Mouse (Mus musculus) inflammation-experienced regulatory T-cells, adult 6 months (primary cell): Measurements from ENCODE around the gene Cyba. TPM values are rescaled to one million over a fixed set of nuclear protein-coding genes. Genes with fewer than 3 reads are reported as not detected.

ENCODE experiments used
- ATAC-seq: one replicate; pipeline ENCODE4 v1.8.0; 2017
- polyA plus RNA-seq, 3 experiments: library from polyadenylated mRNA; unstranded; fragments of 100-300 nt; shearing (Covaris generic); gene quantifications; one replicate each; pipeline ENCODE4 v1.2.1; 2017

Gene Cyba
- polyA plus RNA-seq, 3 experiments from 2014 or later = 664 to 875 (median 733) TPM

DNA sequence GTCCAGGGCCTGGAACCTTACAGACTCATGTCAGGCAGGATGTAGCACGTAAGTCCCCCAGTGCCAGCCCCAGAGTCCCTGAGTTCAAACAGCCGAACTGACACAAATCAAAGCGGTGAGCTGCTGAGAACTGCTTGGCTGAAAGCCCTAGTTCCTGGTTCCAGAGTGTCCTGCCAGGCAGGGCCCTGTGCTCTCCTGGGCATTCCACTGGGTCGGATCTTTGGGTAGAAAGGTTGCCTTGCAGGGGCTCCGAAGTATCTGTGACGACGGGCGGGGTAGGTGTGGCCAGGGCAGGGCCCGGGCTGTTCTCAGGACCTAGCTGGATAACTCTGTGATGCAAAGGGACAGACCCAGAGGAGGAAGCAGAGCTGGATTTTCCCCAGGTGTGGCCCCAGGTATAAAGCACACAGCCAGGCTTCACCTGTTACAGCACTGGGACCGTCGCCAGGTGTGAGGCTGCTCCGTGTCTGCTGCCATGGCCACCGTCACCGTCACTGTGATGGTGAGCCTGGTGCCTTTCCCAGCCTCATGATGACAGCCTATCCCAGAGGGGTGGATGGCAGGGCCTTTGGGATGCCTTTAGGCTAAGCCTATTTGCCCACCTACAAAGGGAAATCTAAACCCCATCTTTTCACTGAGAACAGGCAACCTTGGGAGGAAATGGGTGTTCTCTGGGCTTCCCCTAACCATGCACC lies 11.2 kb downstream of the Cyba start, which contains the start of gene Il17c:
Il17c (plus strand) TSS at position 645 of the 695 bp plus-strand sequence.
- ATAC-seq = no peak

- ATAC-seq = no peak
Observed at GRCm38 (mm10) chr8:122419881-122420555, 12.7 kb downstream of the Cyba start.

GRCm38 (mm10) chr8:122415554-122415953 lies 17.2 kb downstream of the Cyba start:
- no peak for ATAC-seq

DNA sequence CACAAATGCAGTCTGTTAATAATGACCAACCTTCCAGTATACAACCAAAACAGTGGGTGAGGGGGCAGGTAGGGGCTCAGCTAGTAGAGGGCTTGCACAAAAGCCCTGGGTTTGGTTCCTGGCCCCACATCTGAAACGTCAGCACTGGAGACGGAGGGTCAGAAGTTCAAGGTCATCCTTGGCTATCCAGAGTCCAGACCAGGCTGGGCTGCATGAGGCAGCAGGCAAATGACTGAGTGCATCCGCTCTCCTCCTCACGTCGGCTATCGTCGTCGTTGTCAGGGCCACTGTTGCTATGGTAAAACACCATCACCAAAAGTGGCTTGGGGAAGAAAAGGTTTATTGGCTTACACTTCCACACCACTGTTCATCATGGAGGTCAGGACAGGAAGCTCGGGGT lies 18.4 kb downstream of the Cyba start:
- no peak for ATAC-seq

- no peak for ATAC-seq
Observed at GRCm38 (mm10) chr8:122407678-122408077, 25.1 kb downstream of the Cyba start.

- no peak for ATAC-seq
Observed at GRCm38 (mm10) chr8:122405146-122405805, 27.5 kb downstream of the Cyba start.

GRCm38 (mm10) chr8:122398186-122398585 lies 34.5 kb downstream of the Cyba start:
- no peak for ATAC-seq

DNA sequence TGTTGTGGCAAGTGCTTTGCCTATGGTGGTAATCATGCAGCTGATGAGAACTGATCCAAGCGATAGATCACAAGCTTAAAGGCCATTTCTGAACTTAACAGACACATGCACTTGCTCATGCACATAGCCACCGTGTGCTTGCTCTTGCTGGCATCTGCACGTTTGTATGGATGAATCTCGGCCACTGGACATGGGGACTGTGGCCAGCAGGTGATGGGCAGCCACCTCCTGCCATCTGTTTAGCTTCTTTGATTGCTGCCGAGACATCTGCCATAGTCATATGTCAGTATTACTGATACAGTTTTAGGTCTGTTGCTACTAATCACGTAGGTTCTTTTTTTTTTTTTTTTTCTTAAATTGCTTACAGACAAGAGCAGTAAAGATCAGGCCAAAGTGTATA lies 37.4 kb downstream of the Cyba start:
- no peak for ATAC-seq

DNA sequence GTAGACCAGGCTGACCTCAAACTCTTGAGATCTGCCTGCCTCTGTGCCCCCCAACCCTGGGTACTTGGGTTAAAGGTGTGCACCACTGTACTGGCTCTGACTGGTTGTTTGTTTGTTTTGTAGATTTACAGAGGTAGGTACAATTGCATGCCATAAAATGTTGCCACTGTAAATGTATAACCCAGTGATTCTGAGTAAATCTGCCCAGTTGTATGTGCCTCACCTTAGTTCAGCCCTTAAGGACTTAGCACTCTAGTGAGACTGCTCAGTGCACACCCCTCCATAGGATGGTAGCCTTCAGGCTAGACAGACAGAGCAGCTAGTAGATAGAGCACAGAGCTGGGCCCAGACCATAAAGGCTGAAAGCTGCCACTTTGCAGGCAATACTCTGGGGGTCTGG lies 39.0 kb downstream of the Cyba start:
- no peak for ATAC-seq

- no peak for ATAC-seq
Observed at GRCm38 (mm10) chr8:122390758-122391157, 42.0 kb downstream of the Cyba start.

GRCm38 (mm10) chr8:122389357-122389756 lies 43.4 kb downstream of the Cyba start:
- no peak for ATAC-seq

DNA sequence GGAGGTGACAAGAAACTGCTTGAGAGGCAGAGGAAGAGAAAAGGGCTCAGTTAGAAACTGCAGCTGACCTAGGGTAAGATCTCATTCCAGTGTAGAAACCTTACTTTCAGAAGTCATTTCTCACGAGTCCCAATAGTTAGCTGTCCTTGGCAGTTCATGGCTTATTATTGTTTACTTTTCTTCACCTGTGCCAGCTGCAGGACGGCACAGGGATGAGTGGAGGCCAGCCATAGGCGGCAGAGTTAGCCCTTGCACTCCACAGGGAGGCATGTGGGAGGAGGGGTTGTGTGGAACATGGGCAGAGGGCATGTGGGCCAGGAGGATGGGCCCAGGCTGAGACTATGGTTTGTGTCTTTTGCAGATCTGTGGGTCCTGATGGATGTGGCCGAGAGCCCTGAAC lies 49.7 kb downstream of the Cyba start:
- ATAC-seq = no peak

- peak; percentile 91 for ATAC-seq
Observed at GRCm38 (mm10) chr8:122376365-122377231, 56.1 kb downstream of the Cyba start, which contains the start of gene Zc3h18. TSS of gene Zc3h18 (plus strand) at chr8:122376609.

GRCm38 (mm10) chr8:122375751-122376364 lies 56.9 kb downstream of the Cyba start:
- no peak for ATAC-seq

DNA sequence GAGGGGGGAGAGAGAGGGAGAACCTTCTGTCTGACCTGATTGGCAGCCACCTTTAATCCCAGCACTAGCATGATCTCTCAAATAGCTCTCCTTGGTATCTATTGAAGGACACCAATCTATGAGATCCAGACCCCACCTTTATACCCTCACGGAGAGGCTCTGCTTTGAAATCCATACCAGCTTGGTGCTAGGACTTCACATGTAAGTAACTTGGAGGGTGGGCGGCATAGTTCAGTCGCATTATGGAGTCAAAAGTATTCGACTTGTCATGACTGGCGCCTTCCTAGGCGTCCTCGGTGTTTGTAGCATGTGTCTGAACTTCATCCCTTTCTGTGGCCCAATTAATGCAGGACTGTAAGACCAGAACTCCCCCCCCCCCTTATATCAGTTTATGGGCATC lies 57.4 kb downstream of the Cyba start:
- no peak for ATAC-seq

Other genes with a start within 250 kb of the Cyba start
- gene Zfpm1, start 150.8 kb downstream of the Cyba start, polyA plus RNA-seq = 1 to 10 TPM in 2 of 3 experiments, under 1 TPM in 1; 0.65 to 2.6 (median 1.3) TPM
- gene Trhr2, start 72.2 kb downstream of the Cyba start, polyA plus RNA-seq = not detected
- gene Zc3h18, start 56.3 kb downstream of the Cyba start, polyA plus RNA-seq = 10 to 100 TPM; 12.0 to 16.0 (median 13.0) TPM
- gene Il17c, start 10.9 kb downstream of the Cyba start, polyA plus RNA-seq = under 1 TPM in 1 of 3 experiments, not detected in 2; 0.64 TPM
- gene Mvd, start 10.5 kb upstream of the Cyba start, polyA plus RNA-seq = 10 to 100 TPM in 2 of 3 experiments, 1 to 10 TPM in 1; 6.6 to 15.3 (median 12.7) TPM
- 10 to 100 TPM in 1 of 3 experiments, 1 to 10 TPM in 2; 2.6 to 13.9 (median 3.9) TPM for gene Snai3, start 27.8 kb upstream of the Cyba start, polyA plus RNA-seq
- 10 to 100 TPM; 30.5 to 56.1 (median 31.2) TPM for gene Rnf166, start 43.1 kb upstream of the Cyba start, polyA plus RNA-seq
- 10 to 100 TPM in 1 of 3 experiments, 1 to 10 TPM in 2; 8.1 to 12.5 (median 9.3) TPM for gene Ctu2, start 43.2 kb upstream of the Cyba start, polyA plus RNA-seq
- 10 to 100 TPM; 12.9 to 16.2 (median 14.5) TPM for gene Piezo1, start 118.4 kb upstream of the Cyba start, polyA plus RNA-seq
- 10 to 100 TPM; 11.5 to 19.8 (median 11.7) TPM for gene Cdt1, start 135.1 kb upstream of the Cyba start, polyA plus RNA-seq
- 100 to 1,000 TPM; 168 to 215 (median 192) TPM for gene Aprt, start 144.0 kb upstream of the Cyba start, polyA plus RNA-seq
- gene Galns, start 178.5 kb upstream of the Cyba start, polyA plus RNA-seq = 10 to 100 TPM in 2 of 3 experiments, 1 to 10 TPM in 1; 8.3 to 11.6 (median 10.6) TPM
- 10 to 100 TPM; 57.7 to 82.5 (median 80.6) TPM for gene Trappc2l, start 178.7 kb upstream of the Cyba start, polyA plus RNA-seq
- gene Pabpn1l, start 189.8 kb upstream of the Cyba start, polyA plus RNA-seq = not detected